Mouse (Mus musculus) kidney, postnatal 25 days (tissue): ENCODE results near the gene C8a.

Source experiments
- DNase-seq, 2 experiments: peaks; one replicate each; pipeline ENCODE4 v3.0.0; 2021; ENCODE audit warnings: mixed read lengths in 2 of 2

C8a gene

GRCm38 (mm10) chr4:104838342-104838741 lies 37.9 kb downstream of the C8a start:
- DNase-seq: no peak

GRCm38 (mm10) chr4:104835096-104835495 lies 41.1 kb downstream of the C8a start:
- no peak for DNase-seq

GRCm38 (mm10) chr4:104828939-104829338 lies 47.3 kb downstream of the C8a start:
- DNase-seq: no peak

- DNase-seq: peak; percentile 67 to 77
These were observed 51.7 kb downstream of the C8a start for GRCm38 (mm10) chr4:104824381-104825077.

- no peak for DNase-seq
These were observed 52.5 kb downstream of the C8a start for GRCm38 (mm10) chr4:104823597-104824101.

GRCm38 (mm10) chr4:104819891-104820290 lies 56.3 kb downstream of the C8a start:
- no peak for DNase-seq

- DNase-seq: no peak
These were observed 57.2 kb downstream of the C8a start for GRCm38 (mm10) chr4:104818986-104819385.

GRCm38 (mm10) chr4:104817509-104817908 lies 58.7 kb downstream of the C8a start:
- DNase-seq: no peak

GRCm38 (mm10) chr4:104816519-104817232 lies 59.5 kb downstream of the C8a start:
- no peak for DNase-seq

- no peak for DNase-seq
These were observed 62.6 kb downstream of the C8a start for GRCm38 (mm10) chr4:104813617-104814016.

- DNase-seq: no peak
These were observed 65.4 kb downstream of the C8a start for GRCm38 (mm10) chr4:104810710-104811286.

- no peak for DNase-seq
These were observed 70.6 kb downstream of the C8a start for GRCm38 (mm10) chr4:104805414-104806257.

GRCm38 (mm10) chr4:104804100-104804499 lies 72.1 kb downstream of the C8a start:
- no peak for DNase-seq

GRCm38 (mm10) chr4:104801625-104802024 lies 74.6 kb downstream of the C8a start:
- DNase-seq: no peak

- no peak for DNase-seq
These were observed 77.2 kb downstream of the C8a start for GRCm38 (mm10) chr4:104798951-104799350.

GRCm38 (mm10) chr4:104792111-104792510 lies 84.1 kb downstream of the C8a start:
- no peak for DNase-seq

GRCm38 (mm10) chr4:104782346-104782745 lies 93.9 kb downstream of the C8a start:
- no peak for DNase-seq

- no peak for DNase-seq
These were observed 94.8 kb downstream of the C8a start for GRCm38 (mm10) chr4:104781441-104781840.

- no peak for DNase-seq
These were observed 96.7 kb downstream of the C8a start for GRCm38 (mm10) chr4:104779460-104779859.

GRCm38 (mm10) chr4:104775601-104776000 lies 100.6 kb downstream of the C8a start:
- no peak for DNase-seq

- DNase-seq: no peak
These were observed 105.9 kb downstream of the C8a start for GRCm38 (mm10) chr4:104770331-104770730.

- no peak for DNase-seq
These were observed 106.6 kb downstream of the C8a start for GRCm38 (mm10) chr4:104769602-104770001.

- DNase-seq: no peak
These were observed 108.0 kb downstream of the C8a start for GRCm38 (mm10) chr4:104768190-104768589.
